Mouse (Mus musculus): ENCODE results near the gene Khdc3. TPM values are rescaled to one million over a fixed set of nuclear protein-coding genes. Genes with fewer than 3 reads are reported as not detected.

Khdc3 gene
- 10 to 100 TPM; 14.9 to 21.7 TPM for total RNA-seq (2023)

DNA sequence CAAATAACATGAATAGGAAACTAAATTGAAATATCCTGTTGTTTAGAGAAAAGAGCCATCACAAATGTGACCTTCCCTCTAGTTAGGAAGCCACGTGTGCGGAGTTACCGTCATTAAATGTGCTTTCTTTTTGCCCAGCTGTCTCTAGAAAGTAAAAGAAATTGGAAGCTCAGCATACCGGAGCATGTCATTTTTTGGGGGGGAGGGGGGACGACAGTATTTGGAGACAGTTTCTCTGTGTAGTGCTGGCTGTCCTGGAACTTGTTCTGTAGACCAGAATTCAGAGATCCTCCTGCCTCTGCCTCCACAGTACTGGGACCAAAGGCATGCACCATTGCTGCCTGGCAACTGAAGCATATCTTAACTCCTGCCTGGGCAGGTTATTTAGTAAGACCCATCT is at the start of gene Khdc3:
TSS of gene Khdc3 (plus strand) at position 301 of the 400 bp plus-strand sequence.

DNA sequence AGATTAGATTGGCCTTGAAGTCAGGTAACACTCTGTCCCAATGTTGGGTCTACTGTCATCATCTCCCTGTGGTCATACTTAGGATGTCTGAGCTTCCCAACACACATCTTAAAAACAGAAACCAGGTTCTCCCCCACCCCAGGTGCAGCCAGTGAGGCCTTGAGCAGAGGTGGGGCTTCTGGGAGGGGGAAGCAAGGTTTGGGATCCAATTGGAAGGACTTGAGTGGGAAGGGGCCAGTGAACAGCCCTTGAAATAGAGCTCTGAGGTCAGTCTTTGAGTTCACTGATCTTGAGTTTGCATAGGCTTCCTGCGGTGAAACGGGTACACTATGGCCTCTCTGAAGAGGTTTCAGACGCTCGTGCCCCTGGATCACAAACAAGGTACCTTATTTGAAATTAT is 545 bp downstream of the Khdc3 start, which contains the start of gene Gm20509:
TSS of gene Gm20509 (plus strand) at position 290 of the 400 bp plus-strand sequence.

DNA sequence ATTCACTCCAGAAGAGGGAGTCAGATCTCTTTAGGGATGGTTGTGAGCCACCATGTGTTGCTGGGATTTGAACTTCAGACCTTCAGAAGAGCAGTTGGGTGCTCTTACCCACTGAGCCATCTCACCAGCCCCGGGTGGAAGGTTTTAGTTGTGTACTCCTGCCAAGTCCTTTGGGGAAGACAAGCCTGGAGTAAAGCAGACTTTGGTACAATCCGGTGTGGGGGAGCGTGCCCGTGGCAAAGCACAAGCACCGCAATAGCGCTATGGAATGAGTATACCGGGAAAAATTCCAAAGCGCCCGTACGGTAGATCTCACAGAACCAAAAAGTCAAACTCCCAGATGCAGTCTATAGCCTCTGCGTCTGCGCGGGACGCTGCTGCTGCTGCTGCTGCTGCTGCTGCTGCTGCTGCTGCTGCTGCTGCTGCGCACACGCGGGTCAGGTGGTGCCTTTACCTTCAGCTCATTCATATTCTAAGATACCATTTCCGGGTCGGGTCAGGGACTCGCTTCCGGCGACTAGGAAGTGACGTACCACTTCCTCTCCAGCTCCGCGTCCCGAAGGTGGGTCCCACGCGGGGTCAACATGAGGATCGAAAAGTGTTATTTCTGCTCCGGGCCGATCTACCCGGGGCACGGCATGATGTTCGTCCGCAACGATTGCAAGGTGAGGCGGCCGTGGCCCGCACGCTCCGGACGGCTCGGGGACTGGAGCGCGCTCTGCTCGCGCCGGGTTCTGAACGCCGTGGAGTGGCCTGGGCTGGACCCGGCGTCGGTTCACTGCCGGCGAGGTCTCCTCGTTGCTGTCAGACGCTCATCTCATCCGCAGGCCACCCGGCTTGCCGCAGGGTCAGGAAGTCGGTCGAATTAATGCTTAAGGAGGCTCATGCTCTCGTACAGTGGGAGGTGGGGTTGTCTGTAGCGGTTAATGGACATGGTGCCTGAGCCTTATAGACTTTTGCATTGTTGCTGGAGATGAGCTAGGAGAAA is 11.6 kb downstream of the Khdc3 start, which contains the start of gene Rsl24d1:
TSS of gene Rsl24d1 (plus strand) at position 508 of the 988 bp plus-strand sequence.

Other genes with a start within 250 kb of the Khdc3 start
- gene Pygo1, start 176.2 kb upstream of the Khdc3 start, total RNA-seq (2023): not detected
- under 1 TPM; 0.28 to 0.57 TPM for gene Dyx1c1, start 143.1 kb upstream of the Khdc3 start, total RNA-seq (2023)
- under 1 TPM in 1 of 2 experiments, not detected in 1; 0.24 TPM for gene Gm44503, start 143.0 kb upstream of the Khdc3 start, total RNA-seq (2023)
- gene Ccpg1os, start 116.5 kb upstream of the Khdc3 start, total RNA-seq (2023): 1 to 10 TPM; 3.4 to 3.7 TPM
- gene Ccpg1, start 116.4 kb upstream of the Khdc3 start, total RNA-seq (2023): 100 to 1,000 TPM; 285 to 302 TPM
- gene Pigb, start 61.5 kb upstream of the Khdc3 start, total RNA-seq (2023): 10 to 100 TPM; 27.5 to 28.1 TPM
- 100 to 1,000 TPM; 186 to 204 TPM for gene Rab27a, start 57.0 kb upstream of the Khdc3 start, total RNA-seq (2023)
- under 1 TPM in 1 of 2 experiments, not detected in 1; 0.77 TPM for gene Gm20509, start 634 bp downstream of the Khdc3 start, total RNA-seq (2023)
- 10 to 100 TPM; 36.8 to 37.1 TPM for gene Rsl24d1, start 11.6 kb downstream of the Khdc3 start, total RNA-seq (2023)

Measured in neutrophil, adult 83 days (primary cell).